Mouse (Mus musculus): ENCODE results near the gene Bricd5. TPM values are rescaled to one million over a fixed set of nuclear protein-coding genes. Genes with fewer than 3 reads are reported as not detected.

Gene Bricd5
- total RNA-seq, 1 experiment from 2014 or later, result not detected

DNA sequence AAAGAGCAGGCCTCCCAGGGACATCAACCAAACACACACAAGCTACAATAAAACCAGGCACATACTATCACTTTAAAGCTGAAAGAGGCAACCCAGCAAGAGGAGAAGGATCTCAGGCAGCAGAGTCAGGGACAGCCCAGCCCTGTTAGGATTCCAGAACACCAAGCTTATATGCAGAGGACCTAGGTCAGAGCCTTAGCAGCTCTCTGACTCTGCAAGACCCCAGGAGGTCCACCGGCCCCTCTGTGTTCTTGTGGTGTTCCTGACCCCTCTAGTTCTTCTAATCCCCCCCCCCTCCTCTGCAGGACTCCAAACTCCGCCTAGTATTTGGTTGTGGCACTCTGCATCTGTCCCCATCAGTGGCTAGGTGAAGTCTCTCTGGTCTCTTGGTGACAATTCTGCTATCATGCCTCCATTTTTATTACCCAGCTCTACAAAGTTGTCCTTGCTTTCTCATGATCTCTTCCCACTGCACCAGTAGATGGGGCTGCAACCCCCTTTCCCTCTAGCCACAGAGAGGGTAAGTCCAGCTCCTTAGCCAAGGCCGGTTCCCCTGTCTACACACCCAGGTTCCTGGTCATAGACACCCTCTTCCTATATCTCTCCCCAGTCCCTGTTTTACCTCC, 6.6 kb downstream of the Bricd5 start:
- ATAC-seq (replicated peaks; ENCODE audit: low read depth, poor library complexity, severe bottlenecking), result no peak

DNA sequence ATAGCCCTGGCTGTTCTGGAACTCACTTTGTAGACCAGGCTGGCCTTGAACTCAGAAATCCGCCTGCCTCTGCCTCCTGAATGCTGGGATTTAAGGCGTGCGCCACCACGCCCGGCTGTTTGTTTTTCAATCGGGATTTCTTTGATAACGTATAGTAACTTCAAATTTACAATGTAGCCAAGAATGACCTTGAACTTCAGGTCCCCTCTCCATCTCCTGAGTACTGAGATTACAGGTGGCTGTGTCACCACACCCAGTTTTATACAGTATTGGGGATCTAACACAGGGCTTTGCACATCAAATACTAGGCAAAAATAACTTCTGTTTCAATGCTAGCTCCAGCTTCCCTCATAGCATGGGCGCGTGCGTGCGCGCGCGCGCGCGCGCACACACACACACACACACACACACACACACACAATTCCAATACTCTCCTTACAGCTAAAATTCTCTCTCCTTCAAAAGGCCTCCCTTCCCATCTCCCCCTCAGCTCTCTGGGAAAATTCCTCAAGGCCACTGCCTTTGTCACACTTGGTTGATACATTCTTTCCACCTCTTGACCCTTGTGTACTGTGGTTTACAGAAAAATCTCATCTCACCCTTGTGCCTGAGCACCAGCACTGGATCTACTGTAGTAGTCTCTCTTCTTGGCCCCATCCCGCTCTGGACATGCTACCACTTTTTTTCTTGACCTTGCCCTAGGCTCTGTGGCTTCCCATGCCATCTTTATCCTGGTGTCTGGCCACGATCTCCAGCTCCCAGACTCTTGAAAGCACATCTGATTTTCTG, 7.5 kb downstream of the Bricd5 start:
- ATAC-seq (replicated peaks; ENCODE audit: low read depth, poor library complexity, severe bottlenecking), result no peak

DNA sequence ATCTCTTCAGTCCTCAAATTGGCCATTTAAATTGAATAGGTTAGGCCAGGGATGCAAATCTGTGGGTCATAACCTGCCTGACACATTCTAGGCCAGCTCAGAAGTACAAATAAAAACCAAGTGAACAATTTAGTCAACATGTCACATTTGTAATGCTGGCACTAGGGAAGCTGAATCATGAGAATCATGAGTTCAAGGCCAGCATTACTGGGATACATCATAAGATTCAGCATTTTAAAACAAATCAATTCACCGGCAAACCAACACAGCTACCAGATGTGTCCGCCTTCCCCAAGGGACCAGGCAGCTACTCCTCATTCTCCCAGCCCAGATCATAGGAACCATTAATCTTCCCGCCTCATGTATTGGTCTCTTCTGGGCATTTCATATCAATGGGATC, 9.8 kb downstream of the Bricd5 start:
- ATAC-seq (replicated peaks; ENCODE audit: low read depth, poor library complexity, severe bottlenecking), result no peak

DNA sequence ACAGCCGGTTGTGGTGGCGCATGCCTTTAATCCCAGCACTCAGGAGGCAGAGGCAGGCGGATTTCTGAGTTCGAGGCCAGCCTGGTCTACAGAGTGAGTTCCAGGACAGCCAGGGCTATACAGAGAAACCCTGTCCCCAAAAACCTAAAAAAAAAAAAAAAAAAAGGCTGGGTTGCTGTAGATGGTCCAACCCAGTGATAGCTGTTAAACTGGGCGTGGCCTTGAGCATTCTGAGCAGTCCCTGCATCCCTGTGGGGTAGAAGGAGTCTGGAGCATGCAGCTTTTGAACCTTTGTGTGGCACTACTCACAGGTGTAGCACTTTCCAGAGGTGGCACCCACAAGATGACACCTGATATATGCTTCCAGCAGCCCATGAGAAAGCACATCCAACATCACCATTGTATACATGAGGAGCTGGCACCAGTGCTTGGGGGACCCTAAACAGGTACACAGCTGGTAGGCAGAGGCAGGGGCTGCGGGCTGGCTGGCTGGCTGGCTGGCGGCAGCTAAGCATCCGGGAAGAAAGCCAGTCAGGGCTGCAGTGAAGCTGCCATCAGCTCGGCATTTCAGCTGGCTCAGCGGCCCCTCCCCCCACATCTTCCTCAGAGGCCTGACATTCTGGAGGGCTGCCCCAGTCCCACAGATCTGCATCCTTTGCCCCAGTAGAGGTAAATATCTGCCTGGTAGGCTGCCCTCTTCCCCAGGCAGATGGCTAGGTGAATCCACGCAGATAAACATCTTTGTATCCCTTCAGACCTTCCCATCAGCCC, 11.6 kb downstream of the Bricd5 start:
- ATAC-seq (replicated peaks; ENCODE audit: low read depth, poor library complexity, severe bottlenecking), result no peak

DNA sequence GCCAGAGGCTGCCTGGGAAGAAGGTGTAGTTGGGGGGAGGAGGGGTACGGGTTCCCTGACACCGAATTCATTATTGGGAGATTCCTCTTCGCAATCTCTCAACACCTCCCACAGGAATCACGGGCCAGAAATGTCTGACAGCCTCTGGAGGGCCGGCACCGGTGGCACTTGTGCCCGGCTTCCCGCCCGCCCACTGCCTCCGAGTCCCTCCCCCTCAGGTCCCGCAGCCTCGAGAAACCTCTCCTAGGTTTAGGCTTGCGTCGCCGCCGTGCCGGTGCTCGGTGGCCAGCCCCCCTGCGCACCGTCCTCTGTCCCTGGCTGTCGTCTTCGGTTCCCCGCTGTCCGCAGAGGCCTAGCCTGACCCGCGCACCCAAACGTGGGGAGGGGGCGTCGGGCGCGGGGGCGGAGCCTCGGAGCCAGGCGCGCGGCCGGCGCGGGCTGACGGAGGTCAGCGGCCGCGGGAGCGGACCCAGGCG, 14.5 kb downstream of the Bricd5 start, which contains the start of gene Caskin1:
TSS of gene Caskin1 (plus strand) at position 416 of the 476 bp plus-strand sequence.
- peak; percentile 31; the same call in 1 of the 2 replicates for ATAC-seq (replicated peaks; ENCODE audit: low read depth, poor library complexity, severe bottlenecking)

DNA sequence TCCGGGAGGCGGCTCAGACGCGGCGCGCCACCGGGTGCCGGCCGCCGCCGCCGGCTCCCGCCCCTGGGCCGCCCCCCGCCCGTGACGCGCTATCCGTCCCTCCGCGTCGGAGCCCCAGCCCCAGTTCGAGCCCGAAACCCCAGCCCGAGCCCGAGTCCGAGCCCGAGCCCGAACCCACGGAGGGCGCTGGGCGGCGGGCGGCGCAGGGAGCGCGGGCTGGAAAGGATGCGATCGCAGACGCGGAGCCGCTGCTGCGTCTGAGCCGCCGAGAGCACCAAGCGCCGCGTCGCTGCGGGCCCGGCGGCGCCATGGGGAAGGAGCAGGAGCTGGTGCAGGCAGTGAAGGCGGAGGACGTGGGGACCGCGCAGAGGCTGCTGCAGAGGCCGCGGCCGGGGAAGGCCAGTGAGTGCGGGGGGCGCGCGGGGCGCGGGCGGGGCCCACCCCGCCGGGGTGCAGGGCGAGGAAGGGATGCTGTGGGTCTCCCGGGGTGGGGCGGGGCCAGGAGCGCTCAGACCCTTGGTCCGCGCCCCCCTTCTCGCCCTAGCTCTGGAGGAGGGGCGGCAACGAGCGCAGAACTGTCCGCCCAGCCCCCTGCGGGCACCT, 15.1 kb downstream of the Bricd5 start:
- peak; percentile 36; the same call in 1 of the 2 replicates for ATAC-seq (replicated peaks; ENCODE audit: low read depth, poor library complexity, severe bottlenecking)

DNA sequence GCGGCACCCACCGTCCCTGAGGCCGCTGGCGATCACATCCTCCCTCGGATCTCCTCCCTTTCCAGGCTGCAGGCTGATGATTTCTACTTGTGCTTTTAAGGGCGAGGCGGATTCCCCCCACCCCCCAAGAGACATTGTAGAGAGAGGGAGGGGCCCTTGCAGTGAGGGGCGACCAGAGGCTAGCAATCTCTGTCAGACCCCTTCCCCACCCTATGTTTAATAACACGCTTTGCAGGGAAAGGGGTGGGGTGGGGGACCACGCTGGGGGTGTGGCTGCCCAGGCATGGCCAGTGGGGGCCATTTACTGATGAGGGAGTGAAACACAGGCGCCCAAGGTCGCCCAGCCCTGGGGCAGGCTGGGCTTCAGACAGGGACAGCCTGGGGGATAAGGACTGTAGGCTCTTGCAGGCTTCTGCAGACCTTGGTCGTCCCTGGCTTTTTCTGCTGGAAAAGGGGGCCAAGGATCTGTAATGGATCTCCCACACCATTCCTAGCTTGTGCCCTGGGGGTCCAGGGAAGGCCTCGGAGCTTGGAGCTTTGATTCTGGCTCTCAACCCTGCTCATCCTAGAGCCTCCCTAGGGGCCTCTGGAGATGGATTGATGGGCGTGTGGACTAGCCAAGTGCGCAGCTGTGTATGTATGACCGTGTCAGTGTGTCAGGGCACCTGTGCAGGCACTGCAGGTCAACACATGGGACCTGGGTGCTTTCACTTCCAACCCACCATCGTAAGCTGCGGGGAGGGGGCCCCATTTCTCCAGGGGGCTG, 15.8 kb downstream of the Bricd5 start:
- no peak for ATAC-seq (replicated peaks; ENCODE audit: low read depth, poor library complexity, severe bottlenecking)

DNA sequence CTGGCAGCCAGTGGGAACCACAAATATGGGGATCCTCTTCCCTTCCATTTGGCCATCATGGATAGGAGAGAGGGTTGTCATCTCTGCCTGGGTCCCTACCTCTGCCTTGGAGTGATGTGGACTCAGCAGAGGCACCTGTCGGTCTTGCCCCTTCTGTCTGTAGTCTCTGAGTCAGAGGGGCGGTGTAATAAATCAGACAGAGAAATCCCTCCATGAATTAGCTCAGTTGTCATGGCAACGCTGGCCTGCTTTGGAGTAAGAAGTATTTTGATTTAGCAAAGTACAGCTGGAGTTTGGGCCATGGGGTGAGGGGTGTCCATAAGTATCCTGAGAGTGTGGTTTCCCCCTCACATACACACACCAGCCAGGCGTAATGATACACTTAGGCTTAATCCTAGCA, 16.7 kb downstream of the Bricd5 start:
- no peak for ATAC-seq (replicated peaks; ENCODE audit: low read depth, poor library complexity, severe bottlenecking)

DNA sequence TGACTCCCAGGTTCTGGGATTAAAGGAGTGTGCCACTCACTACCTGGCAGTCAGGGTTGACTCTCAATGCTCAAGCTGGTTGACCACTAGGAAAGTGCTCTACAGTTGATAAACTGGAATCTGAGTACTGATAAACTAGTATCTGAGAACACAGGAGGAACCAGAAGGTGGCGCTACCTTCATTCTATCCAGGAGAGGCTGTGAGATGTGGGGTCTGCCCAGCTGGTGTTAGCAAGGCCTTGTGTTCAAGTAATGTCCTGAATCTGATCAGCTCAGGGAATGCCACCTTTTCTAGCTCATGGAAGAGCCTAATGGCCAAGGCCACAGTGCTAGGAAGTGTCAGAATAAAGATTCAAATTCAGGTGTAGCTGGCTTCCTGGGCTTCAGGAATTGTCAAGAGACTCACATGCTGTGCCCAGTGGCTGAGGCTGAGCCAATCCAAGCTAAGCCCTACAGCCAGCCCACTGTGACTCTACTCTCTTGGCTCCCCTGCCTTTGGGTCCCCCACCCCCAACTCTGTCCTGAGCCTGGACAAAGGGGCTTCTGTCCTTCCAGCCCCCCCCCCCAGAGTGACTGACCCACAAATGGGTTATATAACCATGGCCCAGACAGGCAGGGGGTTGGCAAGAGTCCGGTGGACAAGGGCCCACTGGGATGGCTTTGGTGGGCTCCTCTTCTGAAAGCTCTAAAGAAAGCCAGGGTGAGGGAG, 21.1 kb downstream of the Bricd5 start:
- ATAC-seq (replicated peaks; ENCODE audit: low read depth, poor library complexity, severe bottlenecking), result peak; percentile 70

DNA sequence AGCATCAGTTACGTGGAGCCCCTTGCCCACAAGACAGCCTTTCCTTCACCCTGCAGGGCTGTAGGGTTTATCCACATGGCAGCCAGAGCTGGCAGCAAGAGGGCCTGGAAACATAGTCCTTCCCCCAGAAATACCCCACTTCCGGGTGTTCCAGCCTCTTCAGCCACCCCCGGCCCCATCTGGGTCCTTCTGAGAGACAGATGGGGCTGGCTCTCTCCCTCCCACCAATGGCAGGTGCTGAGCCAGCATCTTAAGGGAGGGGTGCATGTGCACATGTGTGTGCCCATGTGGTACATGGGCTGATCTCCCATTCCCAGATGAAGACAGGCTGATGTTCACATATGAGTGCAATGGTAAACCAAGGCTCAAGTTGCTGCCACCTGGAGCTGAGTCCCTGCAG, 21.8 kb downstream of the Bricd5 start:
- ATAC-seq (replicated peaks; ENCODE audit: low read depth, poor library complexity, severe bottlenecking), result no peak

DNA sequence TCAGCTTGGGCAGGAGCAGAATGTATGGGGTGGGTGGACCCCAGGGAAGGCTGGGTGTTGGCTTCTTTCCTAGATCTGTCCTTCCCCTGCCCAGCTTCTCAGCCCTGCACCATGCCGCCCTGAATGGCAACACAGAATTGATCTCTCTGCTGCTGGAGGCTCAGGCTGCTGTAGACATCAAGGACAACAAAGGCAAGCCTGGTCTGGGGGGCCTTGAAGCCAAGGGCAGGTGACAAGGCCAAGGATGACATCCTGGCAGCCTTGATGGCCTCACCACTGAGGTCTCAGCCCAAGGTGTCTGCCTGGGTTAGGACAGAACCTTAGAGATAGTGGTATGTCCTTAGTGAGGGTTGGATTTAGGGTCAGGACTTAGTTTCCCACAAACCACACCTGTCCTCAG, 22.3 kb downstream of the Bricd5 start:
- ATAC-seq (replicated peaks; ENCODE audit: low read depth, poor library complexity, severe bottlenecking), result no peak

DNA sequence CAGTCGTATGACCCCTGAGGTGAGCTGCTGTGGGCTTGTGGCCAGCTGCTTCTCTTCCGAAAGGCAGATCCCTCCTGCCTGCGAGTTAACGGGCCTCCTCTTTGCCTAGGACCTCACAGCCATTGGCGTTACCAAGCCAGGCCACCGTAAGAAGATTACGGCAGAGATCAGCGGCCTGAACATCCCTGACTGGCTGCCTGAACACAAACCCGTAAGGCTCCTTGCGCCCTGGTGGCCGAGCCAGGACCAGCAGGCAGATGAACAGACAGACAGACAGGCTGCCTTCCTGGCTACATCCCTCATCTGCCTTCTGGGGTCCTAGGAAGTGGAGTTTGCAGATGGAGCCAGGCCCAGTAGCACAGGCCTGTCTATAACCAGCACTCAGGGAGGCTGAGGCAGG, 28.5 kb downstream of the Bricd5 start:
- 0 out of 2 replicates have a peak, but pooled peaks have one; percentile 43 for ATAC-seq (replicated peaks; ENCODE audit: low read depth, poor library complexity, severe bottlenecking)

DNA sequence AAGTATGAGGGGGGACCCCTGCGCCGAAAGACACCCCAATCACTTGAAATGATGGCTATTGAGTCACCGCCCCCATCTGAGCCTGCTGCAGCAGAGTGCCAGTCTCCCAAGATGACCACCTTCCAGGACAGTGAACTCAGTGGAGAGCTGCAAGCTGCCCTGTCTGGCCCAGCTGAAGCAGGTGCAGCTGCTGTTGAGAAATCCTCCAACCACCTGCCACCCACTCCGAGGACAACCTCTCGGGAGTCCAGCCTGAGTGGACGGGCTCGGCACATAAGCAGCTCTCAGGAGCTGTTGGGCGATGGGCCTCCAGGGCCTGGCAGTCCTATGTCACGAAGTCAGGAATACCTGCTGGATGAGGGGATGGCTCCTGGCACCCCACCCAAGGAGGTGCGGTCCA, 30.4 kb downstream of the Bricd5 start:
- ATAC-seq (replicated peaks; ENCODE audit: low read depth, poor library complexity, severe bottlenecking), result no peak

DNA sequence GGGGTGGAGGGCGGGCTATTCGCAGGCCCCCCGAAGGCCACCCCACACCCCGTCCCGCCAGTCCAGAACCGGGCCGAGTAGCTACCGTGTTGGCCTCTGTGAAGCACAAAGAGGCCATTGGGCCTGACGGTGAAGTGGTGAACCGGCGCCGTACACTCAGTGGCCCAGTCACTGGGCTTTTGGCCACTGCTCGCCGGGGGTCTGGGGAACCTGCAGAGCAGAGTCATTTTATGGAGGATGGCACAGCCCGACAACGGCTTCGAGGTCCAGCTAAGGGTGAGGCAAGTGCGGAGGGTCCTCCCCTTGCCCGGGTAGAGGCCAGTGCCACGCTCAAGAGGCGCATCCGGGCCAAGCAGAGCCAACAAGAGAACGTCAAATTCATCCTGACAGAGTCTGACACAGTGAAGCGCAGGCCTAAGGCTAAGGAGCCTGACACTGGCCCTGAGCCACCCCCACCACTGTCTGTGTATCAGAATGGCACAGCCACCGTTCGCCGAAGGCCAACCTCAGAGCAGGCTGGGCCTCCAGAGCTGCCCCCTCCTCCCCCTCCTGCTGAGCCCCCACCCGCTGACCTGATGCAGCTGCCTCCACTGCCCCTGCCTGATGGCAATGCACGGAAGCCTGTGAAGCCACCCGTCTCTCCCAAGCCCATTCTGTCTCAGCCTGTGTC, 31.7 kb downstream of the Bricd5 start:
- ATAC-seq (replicated peaks; ENCODE audit: low read depth, poor library complexity, severe bottlenecking), result no peak

DNA sequence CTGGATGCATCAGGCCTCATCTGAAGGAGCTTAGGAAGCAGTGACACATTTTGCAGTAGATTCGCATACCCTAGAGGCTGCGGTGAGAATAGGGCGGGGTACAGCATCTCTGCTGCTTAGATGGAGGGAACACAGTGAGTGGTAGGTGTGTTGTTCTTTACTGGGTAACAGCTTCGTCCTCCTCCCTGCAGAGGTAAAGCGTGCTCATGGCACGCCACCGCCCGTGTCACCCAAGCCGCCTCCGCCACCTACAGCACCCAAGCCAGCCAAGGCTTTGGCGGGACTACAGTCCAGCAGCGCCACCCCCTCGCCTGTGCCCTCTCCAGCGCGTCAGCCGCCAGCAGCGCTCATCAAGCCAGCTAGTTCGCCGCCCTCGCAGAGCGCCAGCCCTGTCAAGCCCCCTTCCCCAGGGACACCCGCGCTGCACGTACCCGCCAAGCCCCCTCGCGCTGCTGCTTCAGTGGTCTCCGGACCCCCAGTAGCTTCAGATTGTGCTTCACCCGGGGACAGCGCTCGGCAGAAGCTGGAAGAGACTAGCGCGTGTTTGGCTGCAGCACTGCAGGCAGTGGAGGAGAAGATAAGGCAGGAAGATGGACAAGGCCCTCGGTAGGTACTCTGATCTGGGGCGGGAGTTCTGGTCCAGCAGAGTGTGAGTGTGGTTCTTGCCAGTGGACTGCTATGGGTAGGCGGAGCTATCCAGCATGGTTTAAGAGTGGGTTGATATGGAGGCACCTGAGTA, 32.8 kb downstream of the Bricd5 start:
- peak; percentile 7; the same call in 1 of the 2 replicates for ATAC-seq (replicated peaks; ENCODE audit: low read depth, poor library complexity, severe bottlenecking)

DNA sequence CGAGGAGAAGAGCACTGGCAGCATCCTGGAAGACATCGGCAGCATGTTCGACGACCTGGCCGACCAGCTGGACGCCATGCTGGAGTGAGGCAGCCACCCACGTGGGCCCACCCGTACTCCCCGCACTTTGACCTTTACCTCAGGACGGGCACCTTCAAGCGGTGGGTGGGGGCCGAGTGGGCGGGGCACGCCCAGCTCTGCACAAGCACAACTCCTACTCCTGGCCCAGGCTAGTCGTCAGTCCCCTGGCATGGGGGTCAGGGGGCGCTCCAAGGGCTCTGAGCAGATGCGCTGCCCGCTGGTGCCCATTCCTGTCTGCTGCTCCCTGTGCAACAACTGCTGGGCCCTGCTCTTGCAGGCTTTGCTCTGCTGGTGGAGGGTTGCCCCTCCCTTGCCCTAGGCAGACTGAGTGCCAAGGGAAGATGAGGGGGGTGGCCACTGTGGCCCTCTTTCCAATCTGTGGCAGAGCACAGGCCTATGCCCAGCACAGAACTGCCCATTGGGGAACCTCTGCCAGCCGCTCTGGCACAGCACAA, 33.5 kb downstream of the Bricd5 start:
- no peak for ATAC-seq (replicated peaks; ENCODE audit: low read depth, poor library complexity, severe bottlenecking)

DNA sequence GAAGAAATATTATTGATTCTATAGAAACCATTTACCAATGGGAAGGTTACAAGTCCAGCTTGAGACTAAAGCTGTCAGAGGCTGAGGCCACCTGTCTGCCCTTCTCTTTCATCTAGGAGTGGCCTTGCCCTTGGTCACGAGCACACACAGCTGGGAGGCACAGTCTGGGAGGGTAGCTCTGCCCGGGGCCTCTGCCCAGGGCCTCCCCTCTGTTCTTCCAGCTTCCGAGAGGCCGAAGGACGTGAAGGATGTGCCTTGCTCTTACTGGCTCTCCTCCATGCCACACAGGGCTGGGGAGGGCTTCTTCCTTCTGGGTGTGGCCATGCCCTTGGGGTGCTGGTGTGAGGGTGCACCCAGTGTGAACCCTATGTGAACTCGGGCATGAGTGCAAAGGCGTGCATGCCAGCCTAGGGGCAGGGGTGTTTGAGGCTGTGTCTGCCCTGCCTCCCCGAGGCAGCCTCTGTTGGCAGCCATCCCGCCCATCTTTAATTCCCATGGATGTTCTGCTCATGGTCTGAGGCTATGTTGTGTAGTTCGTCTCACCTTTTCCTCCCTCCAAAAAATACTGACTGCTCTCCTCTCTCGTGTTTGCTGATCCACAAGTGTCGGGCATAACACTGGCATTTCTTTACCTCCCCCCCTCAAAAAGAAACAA, 34.2 kb downstream of the Bricd5 start:
- no peak for ATAC-seq (replicated peaks; ENCODE audit: low read depth, poor library complexity, severe bottlenecking)

Data from common myeloid progenitor, adult 5-6 weeks (primary cell).